Mouse (Mus musculus) lung, postnatal 36 days (tissue): ENCODE results near the gene Yod1.

ENCODE experiments used
- DNase-seq: peaks from one replicate; pipeline ENCODE4 v3.0.0; 2022; ENCODE audit warnings: mixed read lengths

Gene Yod1

DNA sequence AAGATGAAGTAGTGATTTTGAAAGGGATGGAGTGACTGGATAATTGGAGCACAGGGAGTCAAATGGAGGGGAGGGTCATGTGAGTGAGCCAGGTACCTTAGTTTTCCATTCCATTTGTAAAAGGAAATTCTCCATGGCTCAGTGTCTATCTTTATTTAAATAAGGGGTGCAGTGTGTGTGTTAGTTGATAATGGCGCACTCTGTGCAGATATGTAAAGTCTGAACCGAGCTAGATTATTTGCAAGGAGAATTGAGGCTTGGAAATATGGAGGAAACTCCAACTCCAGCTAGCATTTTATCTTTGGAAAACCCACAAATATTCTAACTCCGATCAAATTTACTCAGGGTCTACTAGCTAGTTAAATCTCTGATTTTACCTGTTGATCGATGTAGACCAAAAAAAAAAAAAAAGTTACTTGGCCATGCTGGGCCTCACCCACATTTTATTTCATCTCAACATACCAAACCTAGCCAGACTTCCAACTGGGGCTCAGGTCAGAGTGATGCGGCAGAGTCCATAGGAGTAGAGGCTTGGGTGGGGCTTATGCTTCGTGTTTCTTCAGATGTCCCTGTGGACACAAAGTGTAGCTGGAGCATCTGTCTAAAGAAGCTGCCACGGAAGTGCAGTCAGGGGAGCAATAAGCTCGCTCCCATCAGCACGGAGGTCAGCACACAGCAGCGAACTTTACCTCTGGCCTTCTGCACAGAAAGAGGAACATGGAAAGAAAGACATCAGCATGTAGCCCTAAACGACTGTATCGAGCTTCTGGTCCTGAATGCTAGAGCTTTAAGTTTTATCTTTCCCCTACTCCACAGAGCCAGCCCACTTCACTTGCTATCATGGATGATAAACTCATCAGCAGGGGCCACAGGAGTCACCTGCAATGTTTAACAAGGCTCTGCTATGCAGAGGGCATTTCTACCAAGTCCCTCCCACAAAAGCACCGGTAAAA, 15.9 kb downstream of the Yod1 start:
- DNase-seq, result no peak

DNA sequence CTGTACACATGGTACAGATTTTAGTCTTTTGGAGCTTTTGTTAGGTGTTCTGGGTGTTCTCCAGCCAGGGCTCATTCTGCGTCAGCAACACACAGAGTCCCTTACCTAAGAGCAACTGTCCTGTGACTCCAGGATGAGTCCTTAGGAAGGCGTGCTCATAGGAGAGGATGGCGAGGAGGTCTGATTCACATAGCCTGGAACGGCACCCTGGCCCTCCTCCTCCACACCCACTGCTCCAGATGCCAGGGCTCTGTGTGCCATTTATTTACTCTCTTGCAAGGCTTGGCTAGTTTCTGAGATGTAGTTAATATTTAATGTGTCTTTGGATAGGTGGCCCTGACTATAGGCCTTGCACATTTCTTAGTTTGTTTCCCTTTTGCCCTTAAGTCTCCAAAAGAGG, 16.5 kb downstream of the Yod1 start:
- DNase-seq, result peak; percentile 82

DNA sequence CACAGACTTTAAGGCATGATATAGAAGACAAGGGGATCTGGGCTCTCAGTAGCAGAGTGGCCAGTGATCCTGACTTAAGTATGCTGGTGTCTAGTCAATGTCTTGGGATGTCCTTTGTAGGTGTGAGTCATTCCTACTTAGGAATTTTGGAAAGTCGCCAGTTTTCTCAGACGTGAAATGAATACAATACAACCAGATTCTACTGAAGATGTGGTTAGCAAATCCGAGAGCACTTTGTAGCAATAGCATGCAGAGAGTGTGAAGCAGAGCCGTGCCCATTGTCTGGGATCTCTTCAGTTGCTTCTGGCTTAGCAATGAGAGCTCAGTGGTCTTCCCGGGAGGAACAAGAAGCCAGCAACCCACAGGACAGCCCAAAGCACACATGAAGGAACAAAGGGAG, 17.3 kb downstream of the Yod1 start:
- DNase-seq, result peak; percentile 32

DNA sequence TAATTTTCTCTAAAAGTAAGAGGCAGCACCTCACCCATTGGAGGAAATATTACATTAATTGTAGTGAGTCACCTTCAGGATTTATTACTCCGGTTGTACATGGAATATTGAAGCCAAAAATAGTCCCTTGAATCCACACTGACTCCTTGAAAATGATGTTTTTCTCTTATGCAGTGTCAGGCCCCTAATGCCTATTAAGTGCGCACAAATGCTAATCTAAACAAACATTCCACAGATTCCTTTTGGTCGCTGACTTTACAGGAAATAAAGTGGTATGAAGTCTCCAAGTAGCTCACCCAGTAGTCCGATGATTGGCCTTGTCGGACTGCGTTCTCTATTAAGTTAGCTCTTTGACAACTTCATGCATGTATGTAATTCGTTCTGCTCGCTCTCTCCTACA, 17.7 kb downstream of the Yod1 start:
- no peak for DNase-seq

DNA sequence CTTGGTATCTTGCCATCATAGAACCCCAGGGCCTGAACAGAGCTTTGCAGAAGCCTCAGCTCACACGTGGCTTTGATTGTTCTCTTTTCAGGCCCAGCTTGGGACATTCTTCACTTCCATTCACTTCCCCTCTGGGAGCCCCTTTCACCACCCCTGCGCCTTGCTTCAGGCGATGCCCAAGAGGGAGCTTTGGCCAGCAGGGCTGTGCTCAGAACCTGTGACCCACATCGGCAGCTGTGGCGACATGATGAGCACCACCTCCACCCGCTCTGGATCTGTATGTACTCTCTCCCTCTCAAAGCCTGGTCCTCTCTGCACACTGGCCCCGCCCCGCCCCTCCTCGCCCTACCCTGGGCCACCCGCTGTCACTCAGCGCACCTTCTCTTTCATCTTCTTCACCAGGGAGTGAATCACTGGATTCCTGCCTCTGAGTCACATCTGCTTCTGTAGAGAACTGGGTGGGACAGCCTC, 20.3 kb downstream of the Yod1 start:
- no peak for DNase-seq

DNA sequence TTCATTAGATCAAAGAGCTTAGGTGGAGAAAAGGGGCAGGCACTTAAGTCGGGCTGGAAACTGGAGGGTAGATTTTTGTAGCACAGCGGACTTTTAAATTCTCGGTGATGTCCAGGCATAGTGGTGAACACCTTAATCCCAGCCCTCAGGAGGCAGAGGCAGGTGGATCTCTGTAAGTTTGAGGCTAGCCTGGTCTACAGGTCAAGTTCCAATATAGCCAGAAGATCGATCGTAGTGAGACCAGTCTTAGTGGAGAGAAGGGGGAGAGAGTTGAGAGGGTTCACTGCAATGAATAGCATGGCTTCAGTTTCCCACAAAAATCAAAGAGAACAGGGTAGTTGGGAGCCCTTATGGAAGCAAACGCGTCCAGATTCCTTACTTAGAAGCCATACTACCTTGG, 20.8 kb downstream of the Yod1 start:
- no peak for DNase-seq

DNA sequence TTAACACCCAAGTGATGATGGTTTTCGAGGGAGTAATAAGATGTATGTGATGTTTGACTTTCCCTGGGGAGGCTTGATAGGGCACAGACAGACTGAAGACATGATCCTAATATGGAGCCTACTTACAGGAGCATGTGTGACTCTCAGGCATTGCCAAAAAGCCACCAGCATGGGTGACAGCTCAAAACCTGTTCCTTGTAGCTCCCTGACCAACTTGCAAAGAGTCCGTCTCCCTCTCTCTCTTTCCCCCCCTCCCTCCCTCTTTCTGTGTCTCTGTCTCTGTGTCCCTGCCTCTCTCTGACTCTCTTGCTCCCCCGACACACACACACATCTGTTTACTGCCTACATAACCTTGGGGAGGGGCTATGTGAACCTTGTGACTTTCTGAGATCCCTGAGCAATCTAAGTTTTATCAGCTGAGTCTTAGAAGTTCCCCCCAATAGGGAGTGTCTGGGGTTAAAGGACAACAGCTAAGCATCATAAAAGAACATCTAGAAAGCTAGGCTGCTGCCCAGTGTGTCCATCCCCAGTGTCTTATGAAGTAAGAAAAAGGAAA, 21.5 kb downstream of the Yod1 start:
- no peak for DNase-seq

DNA sequence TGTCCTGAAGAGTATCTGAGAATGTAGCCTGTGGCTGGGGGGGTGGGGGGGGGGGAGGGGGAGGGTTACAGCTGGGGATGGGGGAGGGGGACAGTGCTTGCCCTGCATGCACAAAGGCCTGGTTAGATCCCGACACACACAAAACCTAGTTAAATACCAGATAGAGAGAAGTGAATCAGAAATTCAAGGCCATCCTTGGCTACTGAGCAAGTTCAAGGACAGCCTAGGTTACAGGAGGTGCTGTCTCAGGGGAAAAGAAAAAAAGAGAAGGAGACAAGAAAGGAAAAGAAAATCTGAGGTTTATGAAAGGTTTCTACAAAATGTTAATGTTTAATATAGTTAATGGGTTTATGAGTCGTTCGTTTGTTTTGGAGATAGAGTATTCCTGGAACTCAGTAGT, 22.5 kb downstream of the Yod1 start:
- no peak for DNase-seq

DNA sequence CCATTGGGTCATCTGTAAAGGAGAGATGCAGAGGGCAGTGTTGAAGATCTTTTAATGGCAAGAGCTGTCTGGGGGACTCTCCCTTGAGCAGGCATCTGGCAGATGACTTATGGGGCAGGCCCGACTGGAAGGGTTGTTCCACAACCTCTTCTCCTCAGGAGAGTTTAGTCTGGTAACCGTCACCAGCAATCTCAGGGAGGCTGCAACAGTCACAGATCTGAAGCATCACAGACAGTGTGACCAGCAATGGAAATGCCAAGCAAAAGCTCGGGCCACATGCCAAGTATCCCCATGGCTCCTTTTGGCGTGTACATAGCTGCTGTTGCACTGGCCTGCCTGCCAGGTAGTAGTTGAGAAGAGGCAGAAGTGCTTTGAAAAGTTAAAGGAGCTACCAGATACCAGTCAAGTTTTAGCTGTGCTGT, 23.1 kb downstream of the Yod1 start:
- DNase-seq, result peak; percentile 66

DNA sequence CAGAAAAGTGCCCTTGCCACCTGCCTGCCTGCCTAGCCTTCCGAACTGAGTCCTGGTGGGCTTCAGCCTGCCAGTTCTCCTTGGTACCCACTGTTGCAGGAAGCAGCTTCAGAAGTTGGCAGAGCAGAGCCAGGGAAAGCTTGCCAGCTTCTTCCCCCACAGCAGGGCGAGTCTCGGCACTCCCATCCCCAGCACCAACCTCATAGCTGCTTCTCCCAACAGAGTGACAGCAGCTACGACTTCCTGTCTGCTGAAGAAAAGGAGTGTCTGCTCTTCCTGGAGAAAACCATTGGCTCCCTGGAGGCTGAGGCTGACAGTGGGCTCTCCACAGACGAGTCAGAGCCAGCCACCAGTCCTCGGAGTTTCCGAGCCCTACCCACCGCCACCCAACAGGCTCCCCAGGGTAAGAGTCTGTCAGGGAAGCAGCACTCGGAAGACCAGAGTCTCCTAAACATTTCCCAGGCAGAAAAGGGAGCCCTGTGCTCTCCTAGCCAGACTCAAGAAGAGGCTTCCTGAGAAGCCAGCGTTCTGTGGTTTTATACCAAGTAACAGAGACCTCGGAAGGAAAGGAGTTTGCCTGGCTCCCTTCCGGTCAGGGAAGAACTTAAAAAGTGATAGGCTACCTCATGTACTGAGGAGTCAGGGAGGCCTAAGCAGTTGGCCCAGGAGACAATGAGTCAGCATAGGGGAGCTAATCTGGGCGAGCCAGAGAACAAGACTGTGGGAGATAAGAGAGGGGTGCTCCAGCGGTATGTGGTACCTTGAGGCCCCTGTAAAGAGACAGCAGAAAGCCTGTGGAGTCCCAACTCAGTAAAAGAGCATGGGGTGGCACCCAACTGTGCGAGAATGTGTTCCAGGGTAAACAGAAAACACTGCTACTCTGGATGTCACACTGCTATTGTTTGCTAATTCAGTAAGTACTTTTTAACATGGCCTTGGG, 23.9 kb downstream of the Yod1 start:
- peak; percentile 59 for DNase-seq

DNA sequence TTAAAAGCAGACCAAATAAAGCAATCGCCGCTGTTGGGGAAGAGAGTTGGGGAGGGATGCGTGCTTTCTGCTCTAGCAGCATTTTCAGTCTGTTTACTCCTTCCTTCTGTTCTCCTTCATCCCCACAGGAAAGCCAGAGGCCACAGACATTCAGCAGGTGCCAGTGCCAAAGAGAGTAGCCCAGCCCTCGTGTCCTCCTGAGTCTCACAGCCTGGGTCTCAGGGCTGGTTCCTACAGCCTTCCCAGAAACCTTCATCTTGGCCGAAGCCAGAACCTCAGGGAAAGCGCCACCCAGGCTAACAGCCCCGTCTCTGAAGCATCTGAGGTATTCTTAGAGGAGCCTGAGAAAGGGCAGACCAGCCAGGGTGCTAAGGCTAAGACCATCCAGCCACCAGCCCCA, 25.1 kb downstream of the Yod1 start:
- DNase-seq, result no peak

DNA sequence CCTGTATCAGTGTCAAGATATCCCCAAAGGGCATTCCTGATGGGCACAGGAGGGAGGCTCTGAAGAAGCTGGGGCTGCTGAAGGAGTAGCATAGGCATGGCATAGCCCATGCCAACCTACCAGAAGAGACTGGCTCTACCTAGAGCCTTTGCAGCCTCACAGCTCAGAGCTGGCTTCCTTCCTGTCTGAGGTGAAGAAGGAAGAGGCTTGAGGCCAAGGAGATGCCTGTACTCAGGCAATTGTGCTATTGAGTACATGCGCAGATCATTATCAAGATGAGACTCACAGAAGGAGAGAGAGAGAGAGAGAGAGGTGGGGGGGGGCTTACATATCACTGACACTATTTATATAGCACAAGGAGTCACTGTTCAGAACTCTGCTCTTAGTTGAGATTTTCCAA, 26.6 kb downstream of the Yod1 start:
- DNase-seq, result no peak

DNA sequence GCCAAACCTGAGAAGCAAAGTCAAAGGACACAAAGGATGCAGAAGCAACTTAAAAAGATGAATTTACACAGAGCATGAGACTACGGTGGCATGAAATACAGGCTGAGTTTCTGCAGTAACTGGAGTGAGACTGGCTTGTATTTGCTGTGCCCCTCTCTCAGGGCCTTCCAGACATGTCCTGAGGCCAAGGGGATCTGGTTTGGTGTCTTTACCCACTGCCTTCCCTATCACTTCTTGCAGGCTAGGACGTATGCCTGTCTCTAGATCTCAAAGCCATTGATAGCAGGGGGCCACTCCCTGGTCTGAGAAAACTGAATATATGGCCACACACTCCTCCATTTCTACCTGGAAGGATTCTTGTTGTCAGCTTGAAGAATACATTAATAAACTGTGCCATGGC, 27.1 kb downstream of the Yod1 start:
- DNase-seq, result no peak

DNA sequence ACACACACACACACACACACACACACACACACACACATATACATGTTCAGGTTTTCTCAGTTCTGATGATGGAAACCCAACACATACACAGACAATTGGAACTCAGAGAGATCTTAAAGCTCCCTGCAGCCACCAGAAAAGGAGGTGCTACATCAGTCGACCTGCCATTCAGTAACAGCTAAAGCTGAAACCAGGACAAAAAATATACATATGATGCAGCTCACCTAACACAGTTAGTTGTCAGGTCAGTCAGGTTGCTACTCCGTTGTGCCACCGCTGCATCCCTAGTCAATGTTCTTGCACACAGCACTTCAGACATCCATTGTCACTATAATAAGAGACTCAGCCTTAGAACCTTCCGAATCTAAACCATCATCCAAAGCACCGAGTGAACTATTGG, 27.8 kb downstream of the Yod1 start:
- DNase-seq, result no peak

DNA sequence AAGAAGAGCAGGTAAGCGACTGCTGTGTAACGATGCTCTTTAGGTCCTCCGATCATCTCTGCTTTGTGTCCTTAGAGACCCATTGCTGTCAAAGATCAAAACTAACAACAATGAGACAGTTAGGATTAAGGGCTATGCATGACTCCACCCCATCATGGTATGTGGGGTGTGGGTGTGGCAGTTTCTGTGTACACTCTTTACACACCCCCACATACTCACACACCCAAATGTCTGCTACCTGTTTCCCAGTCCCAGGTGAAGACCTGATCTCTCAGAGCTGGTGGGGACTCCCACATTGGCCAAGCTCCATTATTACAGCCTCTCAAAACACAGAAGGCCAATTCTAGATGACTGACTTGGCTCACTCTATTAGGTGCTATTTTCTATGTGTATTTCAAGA, 28.5 kb downstream of the Yod1 start:
- no peak for DNase-seq

DNA sequence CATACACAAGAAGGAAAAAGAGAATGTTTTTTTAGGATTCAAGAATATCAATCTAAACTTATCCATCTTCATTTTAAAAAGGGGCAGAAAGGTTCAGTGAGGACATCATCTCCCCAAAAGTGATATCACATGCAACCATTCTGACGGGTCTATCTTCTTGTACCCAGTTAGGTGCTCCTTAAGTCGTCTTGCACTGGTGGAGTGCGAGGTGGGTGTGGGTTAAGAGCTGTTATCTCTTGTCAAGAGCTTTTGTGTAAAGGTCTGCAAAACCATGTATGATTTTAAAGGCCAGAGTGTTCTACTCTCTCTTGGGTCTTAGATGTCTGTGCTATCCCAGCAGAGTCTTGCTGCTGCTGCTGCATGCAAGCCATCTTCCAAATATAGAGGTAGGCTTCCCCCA, 29.7 kb downstream of the Yod1 start:
- DNase-seq, result no peak

DNA sequence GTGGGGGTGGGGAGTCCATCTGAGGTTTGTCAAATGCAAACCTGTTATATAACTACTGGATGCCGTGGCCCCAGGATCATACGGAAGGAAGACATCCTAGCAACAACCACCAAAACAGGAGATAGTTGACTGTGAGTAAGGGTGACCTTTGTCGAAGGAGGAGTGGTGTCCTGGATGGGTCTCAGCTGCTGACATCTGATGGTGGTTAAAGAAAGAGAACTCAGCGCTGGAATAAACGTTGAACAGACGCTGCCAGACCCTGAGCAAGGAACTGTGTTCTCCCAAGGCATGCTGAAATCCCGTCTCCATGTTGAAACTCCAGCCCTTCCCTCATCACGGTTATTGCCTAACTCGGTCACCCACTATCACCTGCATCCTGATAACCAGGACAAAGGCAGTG, 42.6 kb downstream of the Yod1 start:
- DNase-seq, result peak; percentile 67

DNA sequence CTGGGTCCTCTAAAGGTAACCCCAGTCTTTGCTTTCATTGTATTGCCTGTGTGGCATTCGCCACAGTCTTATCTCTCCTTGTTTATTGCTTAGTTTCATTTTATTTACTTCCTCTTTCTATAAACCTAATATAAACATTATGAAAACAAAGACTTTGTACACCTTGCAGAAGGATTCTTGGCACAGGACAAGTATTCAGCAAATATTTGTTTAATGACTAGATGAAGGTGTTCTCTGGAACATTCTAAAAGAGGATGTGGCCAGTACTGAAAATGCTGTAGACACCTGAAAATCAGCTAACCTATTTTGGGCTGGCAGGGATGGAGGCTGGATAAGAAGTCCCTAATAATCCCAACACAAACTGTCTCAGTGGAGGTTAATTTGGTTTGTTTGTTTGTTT, 44.5 kb downstream of the Yod1 start:
- DNase-seq, result peak; percentile 51

DNA sequence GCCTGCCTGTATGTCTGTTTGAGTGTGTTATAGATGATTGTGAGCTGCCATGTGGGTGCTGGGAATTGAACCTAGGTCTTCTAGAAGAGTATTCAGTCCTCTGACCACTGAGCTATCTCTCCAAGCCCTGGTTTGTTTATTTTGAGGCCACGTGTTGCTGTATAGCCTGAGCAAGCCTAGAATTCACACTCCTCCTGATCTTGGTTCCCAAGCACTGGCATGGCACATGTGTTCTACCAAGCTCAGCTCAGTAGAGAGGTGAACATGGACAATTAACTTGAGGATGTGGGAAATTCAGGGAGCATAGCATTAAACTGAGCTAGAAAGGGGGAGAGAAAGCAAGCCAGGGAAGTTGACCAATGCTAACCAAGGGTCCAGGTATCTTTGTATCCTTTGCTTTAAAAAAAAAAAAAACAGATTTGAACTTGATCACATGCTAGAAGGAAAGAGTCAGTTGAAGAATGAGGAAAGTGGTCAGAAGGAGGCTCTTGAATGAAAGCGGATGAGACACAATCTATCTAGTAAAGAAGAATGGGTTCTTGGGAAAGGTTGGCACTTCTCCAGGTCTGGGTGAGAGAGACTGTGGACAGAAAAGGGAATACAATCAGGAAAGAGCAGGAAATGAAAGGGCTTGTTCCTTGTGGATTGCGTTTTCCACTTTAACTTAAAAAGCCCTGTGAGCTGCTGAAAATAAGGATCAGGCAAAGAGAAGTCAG, 45.1 kb downstream of the Yod1 start:
- DNase-seq, result peak; percentile 68

DNA sequence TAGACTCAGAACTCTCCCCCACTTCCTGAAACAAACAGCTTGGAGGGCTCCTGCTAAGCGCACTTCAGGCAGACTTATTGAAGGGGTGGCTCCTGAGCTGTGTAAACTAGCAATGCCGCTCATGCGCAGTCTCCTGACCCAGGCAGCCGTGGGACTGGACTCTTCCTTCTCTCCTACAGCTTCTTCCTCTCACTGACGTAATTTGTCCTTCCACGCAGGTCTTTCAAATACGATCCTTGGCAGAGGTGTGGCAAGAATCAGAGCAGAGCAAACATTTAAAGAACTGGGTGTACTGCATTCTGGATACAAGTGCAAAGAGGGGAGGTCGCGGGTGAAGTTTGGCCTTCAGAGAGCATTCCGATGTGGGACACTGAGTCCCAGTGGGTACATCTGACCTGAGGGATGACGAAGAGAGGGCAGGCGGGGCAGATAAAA, 46.9 kb downstream of the Yod1 start:
- peak; percentile 94 for DNase-seq

DNA sequence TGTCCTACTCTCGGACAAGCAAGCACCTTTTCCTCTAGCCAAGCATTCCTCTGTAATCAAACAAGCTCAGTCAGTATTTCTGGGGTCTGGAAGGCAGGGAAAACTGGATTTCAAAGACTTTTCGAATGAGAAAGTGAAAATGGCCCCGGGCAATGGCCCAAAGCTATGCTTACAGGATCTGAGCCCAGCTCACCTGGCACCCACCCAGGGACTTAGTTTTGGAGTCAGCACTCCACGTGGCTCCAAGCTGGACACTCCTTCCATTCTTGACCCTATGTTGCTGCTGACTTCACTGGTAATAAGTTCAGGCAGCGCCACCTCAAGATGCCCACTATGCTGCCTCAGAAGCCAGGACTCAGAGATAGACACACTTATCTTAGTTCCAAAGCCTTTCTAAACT, 49.9 kb downstream of the Yod1 start:
- DNase-seq, result peak; percentile 85

DNA sequence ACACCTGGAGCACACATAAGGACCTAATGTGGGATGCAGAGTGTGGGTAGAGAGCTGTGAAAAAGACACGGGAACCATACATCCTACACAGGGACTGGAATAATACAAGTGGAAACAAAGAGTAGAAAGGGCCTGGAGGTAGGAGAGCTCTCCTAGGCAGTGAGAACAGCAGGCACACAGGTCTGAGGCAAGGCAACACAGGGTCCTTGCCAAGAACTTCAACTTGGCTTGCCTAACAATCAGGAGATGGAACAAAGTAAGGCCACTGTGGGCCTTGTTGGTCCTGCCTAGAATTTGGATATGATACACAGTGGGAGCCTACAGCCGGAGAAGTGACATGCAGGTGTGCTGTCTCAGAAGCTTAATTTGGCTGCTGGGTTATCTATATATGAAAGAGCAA, 52.8 kb downstream of the Yod1 start:
- peak; percentile 59 for DNase-seq

DNA sequence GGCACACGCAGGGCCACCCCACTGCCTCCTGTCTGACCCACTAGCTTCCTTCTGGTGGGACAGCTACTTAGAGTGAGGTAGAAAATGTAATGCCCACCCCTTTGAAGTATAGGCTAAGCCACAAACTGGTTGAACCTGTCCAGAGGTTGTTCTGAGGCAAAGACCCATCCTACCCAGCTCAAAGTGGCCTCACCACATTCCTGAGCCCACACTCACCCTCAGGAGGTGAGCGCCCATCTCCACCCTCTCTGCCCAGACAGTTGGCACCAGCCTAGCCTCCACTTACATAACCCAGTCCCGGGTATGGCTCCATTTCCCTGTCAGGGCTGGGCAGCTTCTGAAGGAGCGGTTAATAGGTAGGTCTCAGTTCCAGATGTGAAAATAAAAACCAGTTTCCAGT, 53.4 kb downstream of the Yod1 start:
- DNase-seq, result peak; percentile 88
